Mouse (Mus musculus) liver, postnatal 0 days (tissue): ENCODE results near the gene Nme2.

Source experiments
- CTCF ChIP-seq: sonication (generic); IDR thresholded peaks from 2 replicates; pipeline ENCODE4 v1.5.1; 2016; ENCODE audit warnings: antibody characterized with exemption, low read depth
- EP300 ChIP-seq: IDR thresholded peaks from 2 replicates; pipeline ENCODE4 v1.6.1; 2016; ENCODE audit warnings: antibody characterized with exemption, low read depth, mild to moderate bottlenecking

- TF ChIP-seq CTCF (no peak), EP300 (peak; percentile 55)
Observed at GRCm38 (mm10) chr11:93997141-93997775, 41.2 kb upstream of the Nme2 start.
